Mouse (Mus musculus): ENCODE measurements around the gene Gpc2. TPM values are rescaled to one million over a fixed set of nuclear protein-coding genes. Genes with fewer than 3 reads are reported as not detected.

Gene Gpc2
- total and polyA plus RNA-seq, 2 experiments from 2014 or later = 35.9 to 102 TPM

DNA sequence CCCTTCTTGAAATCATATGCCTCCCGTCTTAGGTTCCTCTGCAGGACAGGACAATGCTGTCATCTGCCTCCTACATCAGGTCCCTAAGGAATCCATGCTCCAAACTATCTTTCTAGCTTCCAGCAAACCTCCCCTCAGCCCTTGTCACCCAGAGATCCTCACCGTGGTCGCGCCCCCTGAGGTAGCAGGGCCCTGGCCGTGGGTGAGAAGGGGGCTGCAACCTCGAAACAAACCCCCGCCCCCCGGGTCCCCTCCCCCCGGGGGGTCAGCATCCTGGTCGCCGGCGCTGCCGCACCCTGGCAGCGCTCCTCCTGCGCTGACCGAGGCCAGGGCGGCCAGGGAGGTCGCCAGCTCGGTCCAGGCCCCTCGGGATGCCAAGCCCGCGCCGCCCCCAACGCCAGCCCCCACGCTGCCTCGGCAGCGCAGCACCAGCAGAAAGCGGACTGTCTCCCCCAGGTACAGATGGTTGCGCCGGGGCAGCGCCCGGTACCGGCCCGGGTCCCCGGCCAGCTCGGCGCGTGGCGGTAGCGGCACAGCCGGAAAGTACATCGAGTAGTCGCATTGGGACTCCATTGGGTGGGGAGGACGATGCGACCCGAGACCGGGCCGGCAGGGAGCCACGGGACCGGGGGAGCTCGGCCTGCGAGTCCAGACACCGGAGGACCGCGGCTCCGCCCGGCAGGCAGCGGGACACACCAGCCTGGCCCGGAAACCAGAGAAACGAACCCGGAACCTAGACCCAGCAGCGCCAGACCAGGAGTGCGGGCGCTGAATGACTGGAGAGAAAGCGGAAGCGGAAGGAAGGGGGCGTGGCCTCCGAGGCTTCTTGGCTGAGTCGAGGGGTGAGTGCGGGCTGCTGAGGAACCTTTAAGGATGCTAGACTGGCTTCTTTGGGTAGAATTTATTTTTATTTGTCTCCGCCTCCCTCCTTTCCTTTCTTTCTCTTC, 16.3 kb downstream of the Gpc2 start, which contains the start of gene BC037034:
Gene BC037034, minus strand, starts transcription at position 774 of the 947 bp plus-strand sequence.
- Histone ChIP-seq H3K4me1 (ENCODE audit: insufficient read depth, low read length) (peaks cover 14% of the 10 kb centered on the region; the same call in 1 of the 2 replicates), H3K27ac (peak within 1 kb of the TSS; percentile 84), H3K27me3 (ENCODE audit: insufficient read depth, low read length) (no peaks in the 10 kb centered on the region), H3K4me2 (ENCODE audit: low read depth, low read length) (peak within 1 kb of the TSS; percentile 70), H3K9me3 (ENCODE audit: low read length) (no peaks in the 10 kb centered on the region), H3K36me3 (ENCODE audit: insufficient read depth, low read length) (peaks cover 25% of the 10 kb centered on the region), H3K9ac (replicated peaks; ENCODE audit: low read length) (peak within 1 kb of the TSS; percentile 90), H3K4me3 (ENCODE audit: low read length) (peak within 1 kb of the TSS; percentile 72)
- DNase-seq (ENCODE audit: low spot score) (peak; percentile 97), ATAC-seq (peak; percentile 93)
- TF ChIP-seq CTCF (IDR thresholded peaks at IDR 0.05; ENCODE audit: low read depth) = peak; percentile 20; the same call in 1 of the 2 replicates
- WGBS = under 1% methylated on average over 71 of the region's 71 CpGs

DNA sequence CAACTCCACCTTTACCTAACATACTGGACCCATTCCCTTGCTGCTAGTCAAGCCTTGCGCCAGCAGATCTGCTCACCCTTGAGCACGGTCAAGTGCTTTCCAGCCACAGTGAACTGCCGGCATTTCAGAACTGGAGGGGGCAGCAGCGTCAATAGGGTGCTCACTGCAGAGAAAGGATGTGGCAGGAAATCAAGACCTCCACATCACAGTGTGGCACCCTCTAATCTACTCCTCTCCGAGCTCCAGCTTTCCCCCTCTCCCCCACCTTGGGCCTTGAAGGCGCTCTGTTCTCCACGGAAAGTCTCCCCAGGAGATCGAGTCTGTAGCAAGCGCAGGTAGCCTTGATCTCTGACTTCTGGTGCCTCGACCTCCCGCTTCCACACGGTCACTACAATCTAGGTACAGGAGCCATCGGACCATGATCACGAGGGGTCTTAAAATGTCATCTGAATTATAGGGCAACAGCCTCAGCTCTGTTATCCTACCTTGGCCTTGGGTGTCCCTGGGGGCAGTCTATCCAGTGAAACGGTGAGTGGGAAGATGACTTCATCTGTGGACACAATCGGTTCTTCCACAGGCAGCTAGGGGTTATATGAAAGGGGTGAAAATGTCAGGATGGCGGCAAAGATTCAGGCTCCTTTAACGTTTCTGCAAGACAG, 17.1 kb downstream of the Gpc2 start:
- Histone ChIP-seq H3K4me3 (ENCODE audit: low read length) (peak overlapping the region; percentile 72), H3K4me1 (ENCODE audit: insufficient read depth, low read length) (peaks cover 14% of the 10 kb centered on the region; the same call in 1 of the 2 replicates), H3K36me3 (ENCODE audit: insufficient read depth, low read length) (peaks cover 25% of the 10 kb centered on the region), H3K27ac (peak overlapping the region; percentile 84; the same call in 1 of the 2 replicates), H3K27me3 (ENCODE audit: insufficient read depth, low read length) (no peaks in the 10 kb centered on the region), H3K4me2 (ENCODE audit: low read depth, low read length) (peak overlapping the region; percentile 70), H3K9me3 (ENCODE audit: low read length) (no peaks in the 10 kb centered on the region), H3K9ac (replicated peaks; ENCODE audit: low read length) (peak overlapping the region; percentile 90)
- TF ChIP-seq CTCF (IDR thresholded peaks at IDR 0.05; ENCODE audit: low read depth) = no peak
- ATAC-seq (no peak), DNase-seq (ENCODE audit: low spot score) (no peak)
- 61% methylated on average over 18 of the region's 18 CpGs for WGBS

DNA sequence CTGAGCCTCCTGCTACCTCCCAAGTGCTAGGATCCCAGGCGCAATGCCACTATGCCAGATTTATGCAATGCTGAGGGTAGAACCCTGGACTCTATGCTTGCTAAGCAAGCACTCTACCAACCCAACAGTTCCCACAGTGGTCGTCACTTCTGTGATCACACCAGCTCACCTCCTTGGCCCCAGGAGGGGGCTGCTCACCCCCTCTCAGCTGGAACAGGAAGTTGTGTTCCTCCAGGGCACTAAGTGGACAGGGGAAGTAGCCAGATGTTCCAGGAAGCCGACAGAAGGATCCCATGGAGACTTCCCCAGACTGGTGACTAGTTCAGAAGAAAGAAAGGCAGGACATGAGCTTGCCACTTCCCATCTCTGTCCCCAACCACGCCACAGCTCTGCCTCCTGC, 17.8 kb downstream of the Gpc2 start:
- Histone ChIP-seq H3K4me1 (ENCODE audit: insufficient read depth, low read length) (peaks cover 14% of the 10 kb centered on the region; the same call in 1 of the 2 replicates), H3K4me3 (ENCODE audit: low read length) (no peak overlapping the region), H3K9ac (replicated peaks; ENCODE audit: low read length) (no peak overlapping the region), H3K27me3 (ENCODE audit: insufficient read depth, low read length) (no peaks in the 10 kb centered on the region), H3K36me3 (ENCODE audit: insufficient read depth, low read length) (peaks cover 25% of the 10 kb centered on the region), H3K27ac (no peak overlapping the region), H3K4me2 (ENCODE audit: low read depth, low read length) (no peak overlapping the region), H3K9me3 (ENCODE audit: low read length) (no peaks in the 10 kb centered on the region)
- 80% methylated on average over 4 of the region's 4 CpGs for WGBS
- ATAC-seq = no peak
- DNase-seq (ENCODE audit: low spot score) = no peak
- TF ChIP-seq CTCF (IDR thresholded peaks at IDR 0.05; ENCODE audit: low read depth) = no peak

DNA sequence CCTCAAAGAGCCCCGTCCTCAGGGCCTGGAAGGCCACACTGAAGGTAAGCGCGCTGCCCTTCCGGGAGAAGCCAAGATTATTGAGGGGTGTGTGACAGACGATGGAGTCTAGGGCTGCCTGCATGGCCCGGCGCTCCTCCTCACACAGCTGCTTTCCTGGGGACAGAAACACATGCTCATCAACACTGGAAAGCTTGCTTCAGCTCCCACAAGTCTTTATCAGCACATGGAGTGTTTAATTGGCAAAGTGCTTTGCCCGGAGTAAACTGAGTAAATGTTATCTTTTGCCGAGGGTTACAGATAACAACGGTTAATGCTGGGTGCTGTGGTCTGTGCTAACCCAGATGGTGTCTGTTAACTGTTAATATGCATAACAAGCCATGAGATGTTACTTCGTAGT, 19.0 kb downstream of the Gpc2 start:
- WGBS = 92% methylated on average over 11 of the region's 11 CpGs
- Histone ChIP-seq H3K4me3 (ENCODE audit: low read length) (no peak overlapping the region), H3K36me3 (ENCODE audit: insufficient read depth, low read length) (peaks cover 25% of the 10 kb centered on the region), H3K27ac (no peak overlapping the region), H3K9ac (replicated peaks; ENCODE audit: low read length) (no peak overlapping the region), H3K4me2 (ENCODE audit: low read depth, low read length) (no peak overlapping the region), H3K9me3 (ENCODE audit: low read length) (no peaks in the 10 kb centered on the region), H3K27me3 (ENCODE audit: insufficient read depth, low read length) (no peaks in the 10 kb centered on the region), H3K4me1 (ENCODE audit: insufficient read depth, low read length) (peaks cover 19% of the 10 kb centered on the region)
- no peak for TF ChIP-seq CTCF (IDR thresholded peaks at IDR 0.05; ENCODE audit: low read depth)
- DNase-seq (ENCODE audit: low spot score) (no peak), ATAC-seq (no peak)

DNA sequence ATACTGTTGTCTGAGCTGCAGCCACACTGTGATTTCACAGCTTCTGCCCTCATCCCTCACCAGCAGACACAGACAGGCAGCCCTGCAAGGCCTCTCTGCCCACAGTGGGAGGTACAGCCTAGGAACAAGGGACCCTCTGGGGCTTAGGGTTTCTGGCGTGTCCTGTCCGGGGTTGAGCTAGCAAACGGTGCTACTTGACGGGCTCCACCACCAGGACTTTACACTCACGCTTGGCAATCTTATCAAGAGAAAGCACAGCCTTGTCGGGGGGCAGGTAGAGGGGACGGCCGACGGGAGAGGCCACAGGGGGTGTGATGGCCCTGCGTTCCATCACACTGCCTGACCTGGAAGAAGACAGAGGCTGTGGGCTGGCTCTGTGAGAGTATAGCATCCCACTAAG, 19.8 kb downstream of the Gpc2 start:
- Histone ChIP-seq H3K36me3 (ENCODE audit: insufficient read depth, low read length) (peaks cover 25% of the 10 kb centered on the region), H3K4me2 (ENCODE audit: low read depth, low read length) (no peak overlapping the region), H3K9ac (replicated peaks; ENCODE audit: low read length) (no peak overlapping the region), H3K27me3 (ENCODE audit: insufficient read depth, low read length) (no peaks in the 10 kb centered on the region), H3K4me3 (ENCODE audit: low read length) (no peak overlapping the region), H3K9me3 (ENCODE audit: low read length) (no peaks in the 10 kb centered on the region), H3K27ac (no peak overlapping the region), H3K4me1 (ENCODE audit: insufficient read depth, low read length) (peaks cover 19% of the 10 kb centered on the region)
- 80% methylated on average over 10 of the region's 10 CpGs for WGBS
- DNase-seq (ENCODE audit: low spot score) (no peak), ATAC-seq (no peak)
- TF ChIP-seq CTCF (IDR thresholded peaks at IDR 0.05; ENCODE audit: low read depth) = no peak

DNA sequence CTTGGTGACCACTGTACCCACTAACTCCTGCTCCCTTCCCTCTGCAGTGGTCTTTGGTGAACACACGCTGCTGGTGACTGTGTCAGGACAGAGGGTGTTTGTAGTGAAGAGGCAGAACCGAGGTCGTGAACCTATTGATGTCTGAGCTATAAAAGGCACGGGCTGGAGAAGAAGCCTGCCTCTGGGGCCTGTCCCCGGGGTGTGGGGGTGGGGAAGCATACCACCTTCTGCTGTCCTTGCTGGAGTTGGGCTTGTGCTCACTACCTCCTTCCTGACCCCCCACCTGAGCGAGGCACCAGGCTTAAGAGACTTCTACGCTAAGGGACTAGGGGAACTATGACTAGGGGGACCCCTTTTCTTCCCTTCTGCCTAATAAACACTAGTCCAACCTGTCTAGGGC, 20.8 kb downstream of the Gpc2 start:
- DNase-seq (ENCODE audit: low spot score) = no peak
- Histone ChIP-seq H3K9ac (replicated peaks; ENCODE audit: low read length) (no peak overlapping the region), H3K4me2 (ENCODE audit: low read depth, low read length) (no peak overlapping the region), H3K27ac (no peak overlapping the region), H3K4me3 (ENCODE audit: low read length) (no peak overlapping the region), H3K4me1 (ENCODE audit: insufficient read depth, low read length) (peaks cover 16% of the 10 kb centered on the region), H3K9me3 (ENCODE audit: low read length) (no peaks in the 10 kb centered on the region), H3K27me3 (ENCODE audit: insufficient read depth, low read length) (no peaks in the 10 kb centered on the region), H3K36me3 (ENCODE audit: insufficient read depth, low read length) (peaks cover 25% of the 10 kb centered on the region)
- TF ChIP-seq CTCF (IDR thresholded peaks at IDR 0.05; ENCODE audit: low read depth) = no peak
- ATAC-seq = no peak
- WGBS = 74% methylated on average over 7 of the region's 7 CpGs
